Mouse (Mus musculus) retina, adult 2 months (tissue): Measurements from ENCODE around the gene 1700025G04Rik.

Source experiments
- DNase-seq: peaks from one replicate; pipeline ENCODE4 v3.0.0-alpha.2; 2012; ENCODE audit warnings: low read depth, low spot score

1700025G04Rik gene

DNA sequence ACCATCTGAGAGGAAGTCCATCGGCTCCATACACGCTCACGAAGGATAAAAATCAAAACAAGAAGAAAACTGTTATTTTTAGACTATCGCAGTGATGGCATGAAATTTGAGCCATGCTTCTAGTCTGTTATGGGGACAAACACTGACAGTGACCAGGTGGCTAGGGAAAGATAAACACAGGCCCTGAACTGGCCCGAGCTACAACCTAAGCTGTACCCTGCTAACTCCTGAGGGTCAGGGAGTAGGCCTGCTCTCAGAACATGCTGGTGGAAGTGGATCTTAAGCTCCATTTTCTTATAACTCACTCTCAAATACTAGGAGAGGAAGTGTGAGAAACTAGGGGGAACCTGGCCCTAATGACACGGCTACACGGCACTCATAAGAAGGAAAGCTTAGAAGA, 126.7 kb downstream of the 1700025G04Rik start:
- no peak for DNase-seq

DNA sequence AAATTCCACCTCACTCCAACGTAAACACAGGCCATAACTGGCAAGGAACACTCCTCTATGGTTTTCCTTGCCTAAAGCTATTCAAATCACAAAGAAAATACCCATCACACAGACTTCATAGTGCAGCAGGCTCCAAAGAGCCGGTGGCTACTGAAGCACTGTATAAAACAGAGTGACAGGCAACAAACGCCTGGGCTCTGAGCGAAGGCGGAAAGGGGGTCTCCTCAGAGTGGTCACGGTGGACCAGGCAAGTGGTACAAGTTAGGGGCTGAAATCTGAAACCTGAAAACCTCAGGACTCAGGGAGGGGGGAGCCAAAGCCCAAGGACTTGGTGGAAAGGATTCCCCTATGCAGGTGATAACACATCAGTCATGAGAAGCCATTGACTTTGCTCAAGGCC, 127.8 kb downstream of the 1700025G04Rik start:
- DNase-seq: no peak

DNA sequence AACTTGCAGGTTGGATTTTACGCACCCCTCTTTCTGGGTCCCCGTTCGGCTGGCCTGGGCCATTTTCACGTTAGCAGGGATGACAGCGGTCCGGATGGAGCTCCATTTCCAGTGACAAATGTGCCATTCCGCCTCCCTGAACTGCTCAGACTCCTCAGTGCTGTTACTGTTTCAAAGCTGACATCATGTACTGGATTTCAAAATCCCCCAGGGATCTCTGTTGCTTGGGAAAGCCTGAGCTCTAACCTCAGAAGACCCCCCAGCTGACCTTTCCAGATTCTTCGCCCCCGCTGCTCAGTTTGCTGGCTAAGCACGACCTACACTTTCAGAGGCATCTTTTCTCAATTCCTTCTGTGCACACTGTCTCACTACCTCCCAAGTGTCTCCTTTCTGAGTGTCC, 128.7 kb downstream of the 1700025G04Rik start:
- no peak for DNase-seq

DNA sequence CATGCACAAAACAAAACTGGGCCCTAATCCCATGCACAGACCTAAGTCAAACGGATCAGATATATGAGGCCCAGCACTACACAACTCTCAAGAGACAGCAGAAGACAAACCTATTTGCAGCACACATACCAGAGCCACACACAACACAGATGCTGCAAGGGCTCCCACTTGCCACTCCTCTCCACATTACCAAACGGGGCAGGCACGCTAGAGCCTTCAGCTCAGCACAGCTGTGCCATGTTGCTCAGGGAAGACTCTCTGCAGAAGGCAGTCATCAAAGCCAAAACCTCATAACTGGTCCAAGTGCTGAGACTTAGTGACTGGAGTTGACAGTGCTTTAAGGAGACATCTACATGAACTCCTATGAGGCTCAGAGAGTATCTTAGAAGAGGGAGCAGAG, 130.9 kb downstream of the 1700025G04Rik start:
- DNase-seq: no peak

DNA sequence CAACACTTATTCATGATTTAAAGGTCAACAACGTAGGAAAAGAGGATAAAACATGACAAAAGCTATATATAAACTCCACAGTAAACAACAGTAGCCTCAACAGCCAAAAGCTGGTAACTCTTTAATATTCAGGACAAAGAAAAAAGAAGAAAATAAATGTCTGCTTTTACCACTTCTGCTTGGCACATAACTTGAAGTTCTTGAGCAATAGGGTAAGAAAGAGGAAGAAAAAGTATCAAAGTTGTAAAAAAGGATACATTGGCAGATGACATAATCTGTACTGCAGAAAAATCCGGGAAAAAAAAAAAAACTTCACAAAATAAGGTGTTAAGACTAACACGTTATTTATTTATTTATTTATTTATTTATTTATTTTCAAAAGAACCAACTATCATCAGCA, 131.5 kb downstream of the 1700025G04Rik start:
- DNase-seq: no peak

DNA sequence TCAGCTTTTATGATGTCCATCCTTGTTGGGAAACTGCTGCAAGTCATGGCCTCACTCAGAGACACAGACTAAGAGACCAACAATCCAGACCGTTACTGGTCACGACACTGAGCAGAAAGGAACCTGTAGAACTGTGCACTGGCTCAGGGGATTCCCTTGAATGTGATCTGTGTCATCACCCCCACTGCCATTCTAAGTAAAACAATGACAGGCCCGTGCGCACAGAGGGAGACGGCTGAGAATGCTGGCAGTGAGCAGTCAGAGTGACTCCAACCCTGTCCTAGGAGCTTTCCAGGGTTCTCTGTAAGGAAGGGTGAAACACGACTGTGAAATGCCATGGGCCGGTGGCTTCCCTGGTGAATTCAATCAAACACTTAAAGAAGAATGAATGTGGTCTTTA, 132.3 kb downstream of the 1700025G04Rik start:
- no peak for DNase-seq

DNA sequence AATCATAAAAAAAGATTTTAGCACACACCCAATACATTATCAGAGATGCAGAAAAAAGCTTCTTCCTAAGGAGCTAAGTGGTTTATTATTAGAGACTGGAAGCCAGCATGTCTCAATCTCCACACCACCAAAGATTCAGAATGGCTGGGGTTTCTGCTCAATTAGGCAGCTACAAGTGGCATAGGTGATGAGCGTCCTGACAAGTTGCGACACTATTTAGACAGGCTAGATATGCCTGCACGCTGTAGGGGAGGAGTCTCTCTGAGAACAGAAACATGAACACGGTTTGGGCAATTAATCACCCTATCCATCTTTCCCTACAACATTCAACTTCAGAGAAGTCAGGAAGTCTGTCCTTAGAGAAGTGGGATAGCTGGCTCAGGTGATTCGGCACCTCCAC, 134.1 kb downstream of the 1700025G04Rik start:
- DNase-seq: no peak

DNA sequence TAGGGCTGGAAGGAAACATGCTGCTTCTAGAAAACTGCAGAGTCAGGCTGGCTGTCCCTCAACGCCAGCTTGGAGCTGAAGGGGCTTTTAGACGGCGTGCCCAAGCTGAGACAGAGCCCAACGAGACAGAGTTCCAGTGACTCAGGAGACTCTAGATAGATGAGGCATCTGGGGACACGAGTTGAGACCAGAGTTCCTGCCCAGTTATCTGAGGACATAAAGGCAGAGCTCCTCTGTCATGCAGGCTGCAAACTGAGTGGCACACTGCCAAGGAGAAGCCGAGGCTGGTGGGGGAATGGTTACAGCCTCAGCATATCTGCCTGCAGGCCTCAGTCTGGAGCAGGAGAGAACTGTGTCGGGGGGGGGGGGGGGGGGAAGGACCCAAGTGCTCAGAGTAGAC, 136.4 kb downstream of the 1700025G04Rik start:
- DNase-seq: no peak

DNA sequence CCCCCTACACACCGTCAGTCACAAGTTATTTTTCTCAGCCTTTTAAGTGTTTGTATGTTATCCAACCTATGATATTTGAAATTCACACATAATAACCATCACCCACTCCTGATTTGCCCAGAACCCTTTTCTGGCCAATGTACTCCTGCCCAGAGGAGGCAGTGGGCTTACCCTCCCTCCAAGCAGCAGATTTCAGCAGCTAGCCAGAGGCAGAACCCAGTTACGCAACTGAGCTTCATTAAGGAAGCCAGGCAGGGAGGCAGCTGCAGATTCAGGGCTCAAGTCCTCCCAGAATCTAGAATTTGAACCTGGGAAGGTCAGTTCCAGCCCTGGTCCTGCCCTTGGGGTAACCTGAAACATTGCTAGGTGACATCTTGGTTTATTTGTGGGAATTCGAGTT, 141.9 kb downstream of the 1700025G04Rik start:
- DNase-seq: no peak

DNA sequence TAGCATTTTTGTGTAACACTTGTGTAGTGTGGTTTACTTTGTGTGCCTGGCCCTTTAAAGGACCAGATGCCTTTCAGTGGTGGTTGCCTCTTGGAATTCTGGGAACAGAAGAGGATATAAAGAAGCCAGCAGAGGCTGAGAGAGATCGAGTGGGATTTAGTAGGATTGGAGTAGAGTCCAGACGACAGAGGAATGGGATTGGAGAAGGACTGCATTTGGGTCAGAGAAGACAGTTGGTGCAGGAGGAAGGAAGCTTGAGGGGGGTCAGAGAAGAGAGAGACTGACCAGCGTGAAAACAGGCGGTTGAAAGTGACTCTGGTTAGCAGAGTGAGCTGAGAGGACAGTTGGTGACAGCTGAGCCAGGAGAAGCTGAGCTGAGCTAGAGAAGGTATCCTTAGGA, 142.4 kb downstream of the 1700025G04Rik start:
- DNase-seq: no peak

DNA sequence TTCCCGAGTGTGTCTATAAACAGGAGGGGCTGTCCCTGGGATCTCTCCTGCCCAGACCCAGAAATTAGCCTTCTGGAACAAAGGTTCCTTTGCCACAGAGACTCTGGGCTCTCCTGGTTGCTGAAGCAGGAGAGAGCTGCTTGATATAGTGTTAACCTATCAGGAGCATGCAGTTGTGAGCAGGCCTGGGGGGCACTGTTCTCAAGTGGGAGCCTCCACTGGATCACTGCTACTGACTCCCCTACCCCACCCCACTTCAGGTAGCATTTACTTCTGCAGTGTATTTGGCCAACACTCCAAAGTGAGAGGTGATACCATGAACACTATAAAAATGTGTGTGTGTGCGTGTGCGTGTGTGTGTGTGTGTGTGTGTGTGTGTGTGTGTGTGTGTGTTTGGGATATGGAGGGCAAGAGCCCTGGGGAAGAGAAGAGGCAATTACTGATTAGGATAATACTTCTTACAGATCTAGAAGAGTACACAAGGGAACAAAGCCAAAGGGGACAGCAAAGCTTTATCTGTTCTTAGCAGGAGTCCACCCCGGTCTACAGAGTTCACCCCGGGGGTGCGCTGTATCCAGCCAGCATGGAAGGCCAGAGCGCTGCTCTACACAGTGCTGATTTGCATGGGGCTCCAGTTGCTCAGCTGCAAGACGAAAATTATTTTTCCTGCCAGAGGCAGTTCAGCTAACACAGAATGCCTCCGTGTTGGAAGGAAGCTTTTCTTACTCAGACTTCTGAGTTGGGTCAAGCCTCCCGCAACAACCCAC, 145.3 kb downstream of the 1700025G04Rik start:
- DNase-seq: no peak

DNA sequence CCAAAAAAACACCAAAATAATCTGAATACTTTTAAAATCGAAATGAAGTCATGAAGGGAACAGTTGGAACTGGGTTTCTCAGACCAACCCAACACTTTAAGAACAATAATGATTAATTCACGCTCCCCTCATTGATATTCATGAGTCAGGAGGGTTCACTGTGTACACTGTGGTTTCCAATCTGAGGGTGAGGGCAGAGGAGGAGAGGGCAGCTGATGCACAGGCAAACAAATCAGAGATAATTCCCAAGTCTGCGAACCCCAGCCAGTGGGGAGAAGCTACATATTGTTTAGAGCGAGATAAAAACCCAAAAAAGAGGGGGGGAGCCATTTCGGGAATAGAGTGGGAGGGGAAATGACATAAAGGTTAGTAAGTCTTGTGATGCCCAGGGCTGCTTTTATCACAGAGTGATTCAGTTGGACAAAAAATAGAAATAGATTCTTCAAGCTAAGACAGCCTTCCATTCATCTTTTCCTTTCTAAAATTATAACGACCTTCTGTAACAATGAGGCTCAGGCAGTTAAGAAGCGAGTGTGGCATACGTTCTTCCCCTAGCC, 146.2 kb downstream of the 1700025G04Rik start:
- DNase-seq: no peak

DNA sequence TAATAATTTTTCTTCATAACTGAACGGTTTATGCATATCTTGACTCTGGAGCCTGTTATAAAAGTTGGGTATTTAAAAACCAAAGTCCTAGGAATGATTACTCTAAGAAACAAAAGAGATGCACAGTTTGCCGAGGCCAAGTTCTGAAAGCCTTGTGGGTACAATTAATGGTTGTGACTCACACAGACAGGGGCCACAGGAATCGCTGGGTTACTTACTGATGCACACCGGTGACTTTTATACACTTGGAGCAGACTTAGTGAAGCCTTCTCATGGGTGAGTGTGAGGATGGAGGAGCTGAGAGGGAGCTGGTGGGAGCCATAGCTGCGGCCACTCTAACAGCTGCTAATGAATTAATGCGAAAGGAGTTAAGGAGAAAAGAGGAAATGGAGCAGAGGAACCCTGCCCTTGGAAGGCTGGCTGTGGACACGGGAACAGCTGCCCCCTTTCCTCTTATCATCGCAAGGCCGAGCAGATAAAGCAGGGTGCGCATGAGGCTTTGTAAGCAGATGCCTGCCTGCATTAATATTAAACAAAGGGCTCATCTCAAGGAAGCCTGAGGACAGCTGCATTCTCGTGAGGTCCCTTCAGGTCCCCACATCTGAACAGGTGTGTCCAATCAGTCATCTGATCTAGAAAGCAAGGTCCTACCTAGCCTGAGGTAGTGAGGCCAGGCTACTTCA, 146.8 kb downstream of the 1700025G04Rik start:
- no peak for DNase-seq

DNA sequence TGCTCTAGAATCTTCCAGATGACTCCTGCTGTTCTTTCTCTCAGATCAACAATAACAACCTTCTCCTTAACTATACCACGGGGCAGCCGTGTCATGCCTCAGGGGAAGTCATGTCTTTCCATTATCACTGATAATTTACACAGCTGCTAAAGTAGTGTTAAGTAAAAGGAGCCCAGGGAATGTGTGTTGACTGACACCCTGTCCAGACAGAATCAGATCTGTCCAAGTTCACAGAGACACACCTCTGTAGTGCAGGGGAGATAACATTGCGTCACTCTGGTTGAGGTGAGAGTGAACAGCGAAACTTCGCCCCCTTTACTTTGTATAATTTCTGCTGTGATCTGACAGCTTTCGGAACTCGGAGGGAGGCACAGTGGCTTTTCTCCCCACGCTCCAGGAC, 149.9 kb downstream of the 1700025G04Rik start:
- no peak for DNase-seq

DNA sequence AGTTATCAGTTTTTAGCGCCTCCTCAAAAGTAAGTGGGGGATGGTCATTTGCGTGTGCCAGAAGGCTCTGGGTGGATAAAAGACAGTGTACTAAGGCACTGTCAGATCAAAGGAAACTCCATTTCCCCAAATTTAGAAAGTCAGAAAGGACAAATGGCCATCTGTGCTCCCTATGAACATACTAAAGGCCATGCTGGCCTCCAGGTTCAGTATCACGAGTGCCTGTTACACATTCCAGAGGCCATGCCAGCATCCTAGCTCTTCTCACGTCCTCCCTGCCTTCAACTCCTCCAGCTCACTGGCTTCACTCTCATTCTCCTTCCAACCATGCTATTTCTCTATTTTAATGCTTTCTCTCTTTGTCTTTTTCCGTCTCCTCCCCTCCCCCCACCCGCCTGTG, 150.4 kb downstream of the 1700025G04Rik start:
- DNase-seq: no peak

DNA sequence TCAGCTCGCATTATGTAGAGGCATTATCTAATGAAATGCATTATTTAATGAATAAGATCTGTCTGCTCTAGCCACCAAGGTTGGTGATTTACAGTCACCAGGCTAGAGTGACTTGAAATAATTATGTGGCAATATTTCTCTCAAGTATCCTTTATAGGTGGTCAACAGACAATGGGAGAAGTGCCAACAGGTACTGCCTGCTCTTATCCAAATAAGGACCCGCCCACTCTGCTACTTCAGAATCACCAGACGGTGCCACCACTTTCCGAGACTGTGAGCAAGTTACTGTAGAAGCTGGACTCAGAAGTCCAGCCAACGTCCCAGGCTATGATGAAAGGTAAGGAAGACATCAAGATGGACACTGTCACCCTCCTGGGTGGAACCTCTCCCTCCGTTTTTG, 156.3 kb downstream of the 1700025G04Rik start:
- DNase-seq: no peak

DNA sequence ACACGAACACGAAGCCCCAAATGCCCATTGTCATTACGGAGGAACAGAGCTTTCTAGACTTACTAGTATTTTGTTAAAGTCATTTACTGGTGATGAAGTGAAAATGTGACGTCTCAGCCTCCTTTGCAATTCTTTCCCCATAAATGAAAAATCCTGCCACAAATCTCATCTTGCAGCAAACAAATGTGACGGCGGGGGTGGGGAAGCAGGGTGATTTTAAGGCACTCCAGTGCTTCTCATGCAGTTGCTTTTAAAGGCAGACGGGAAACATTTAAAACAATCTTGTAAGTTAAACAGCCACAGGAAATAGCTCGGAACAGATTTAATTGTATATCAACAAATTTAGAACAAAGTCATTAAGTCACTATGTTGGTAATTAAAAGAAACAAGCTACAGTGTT, 163.1 kb downstream of the 1700025G04Rik start:
- no peak for DNase-seq

DNA sequence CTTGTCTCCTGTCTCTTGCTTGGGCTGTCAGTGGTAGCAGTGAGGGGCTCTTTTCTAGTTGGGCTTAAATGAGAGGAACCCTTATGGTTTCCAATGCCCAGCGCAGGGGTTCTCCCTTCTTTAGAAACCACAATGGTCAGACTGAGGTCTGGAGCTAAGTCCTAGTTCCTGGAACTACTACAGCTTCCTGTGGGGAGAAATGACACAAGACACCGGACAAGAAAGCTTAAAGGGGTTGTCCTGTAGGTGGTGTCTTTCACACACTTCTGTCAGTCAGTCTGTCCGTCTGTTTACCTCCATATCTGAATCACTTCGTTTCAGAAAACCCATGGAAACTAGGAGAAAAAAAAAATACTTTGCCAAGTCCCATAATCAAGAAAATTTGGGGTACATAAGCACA, 163.8 kb downstream of the 1700025G04Rik start:
- no peak for DNase-seq

DNA sequence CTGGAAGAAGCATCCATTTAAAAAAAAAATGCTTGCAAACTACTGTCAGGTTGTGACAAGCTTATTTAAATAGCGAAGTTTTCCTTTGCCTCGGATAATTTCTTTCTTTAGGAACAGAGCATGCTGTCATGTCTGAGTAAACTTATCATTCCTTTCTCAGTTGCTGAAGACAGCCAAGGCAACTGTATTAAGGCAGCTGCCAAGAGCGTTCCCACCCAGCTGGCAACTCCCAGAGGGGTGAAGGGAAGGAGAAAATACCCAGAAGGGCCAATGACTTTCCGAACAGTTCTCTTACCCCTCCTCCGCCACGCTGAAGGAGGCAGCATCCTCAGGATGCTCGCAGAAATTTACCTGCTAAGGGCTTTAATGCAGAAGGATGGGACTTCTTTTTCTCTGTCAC, 164.2 kb downstream of the 1700025G04Rik start:
- no peak for DNase-seq

DNA sequence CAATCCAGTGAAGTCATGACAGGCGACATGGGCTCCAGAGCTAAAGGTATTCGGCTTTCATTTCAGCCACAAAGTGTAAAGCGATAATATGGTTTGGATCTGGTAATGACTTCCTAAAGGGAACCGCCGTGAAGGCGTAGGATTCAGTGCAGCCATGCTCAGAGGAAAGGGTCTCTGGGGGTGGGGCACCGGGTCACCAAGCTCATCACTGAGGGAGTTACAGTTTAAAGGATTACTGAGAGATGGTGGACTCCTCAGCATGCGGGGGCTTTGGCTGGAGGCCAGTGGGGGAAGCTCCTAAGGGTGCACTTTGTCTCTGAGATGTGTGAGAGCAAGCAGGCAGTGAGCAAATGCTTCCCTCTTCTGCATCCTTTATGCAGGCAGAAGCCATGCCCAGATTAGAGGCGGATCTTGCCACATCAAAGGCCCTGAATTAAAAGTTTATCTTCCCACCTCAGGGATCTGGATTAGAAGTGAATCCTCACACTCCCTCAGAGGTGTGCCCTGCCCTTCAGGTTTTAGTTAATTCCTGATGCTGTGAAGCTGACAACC, 171.0 kb downstream of the 1700025G04Rik start:
- no peak for DNase-seq

DNA sequence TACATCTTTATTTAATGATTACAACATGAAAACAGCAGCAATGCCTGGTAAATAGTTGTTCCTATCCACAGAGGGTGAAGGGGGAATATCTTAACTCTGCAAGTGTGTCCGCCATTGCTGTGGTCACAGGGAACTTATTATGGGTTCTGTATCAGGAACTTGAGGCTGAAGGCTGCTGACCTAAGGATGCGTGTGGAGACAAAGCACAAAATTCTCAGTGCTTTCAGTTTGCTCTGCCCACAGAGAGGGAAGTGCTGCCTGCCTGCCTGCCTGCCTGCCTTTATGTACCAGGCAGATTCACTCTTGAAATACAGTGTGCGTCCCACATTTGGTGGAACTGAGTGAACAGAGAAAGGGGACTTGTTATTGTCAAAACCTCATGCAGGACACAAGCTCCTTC, 172.2 kb downstream of the 1700025G04Rik start:
- no peak for DNase-seq

DNA sequence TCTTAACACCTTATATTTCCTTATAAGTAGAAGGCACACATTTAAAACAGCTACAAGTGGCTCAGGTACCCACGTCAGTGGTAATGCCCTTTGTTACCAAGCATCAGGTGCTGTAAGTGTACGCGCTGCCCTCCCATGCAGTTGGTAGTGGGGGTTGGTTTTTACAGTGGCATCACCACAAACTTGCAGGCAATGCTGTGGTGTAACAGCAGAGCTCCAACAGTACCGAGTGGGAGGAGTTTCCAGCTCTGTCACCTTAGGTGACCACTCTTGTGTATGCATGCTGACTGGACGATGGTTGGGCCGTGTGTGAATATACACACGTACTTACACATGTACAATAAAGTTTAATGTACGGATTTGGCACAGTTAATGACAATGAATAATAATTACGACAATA, 175.4 kb downstream of the 1700025G04Rik start:
- DNase-seq: no peak

DNA sequence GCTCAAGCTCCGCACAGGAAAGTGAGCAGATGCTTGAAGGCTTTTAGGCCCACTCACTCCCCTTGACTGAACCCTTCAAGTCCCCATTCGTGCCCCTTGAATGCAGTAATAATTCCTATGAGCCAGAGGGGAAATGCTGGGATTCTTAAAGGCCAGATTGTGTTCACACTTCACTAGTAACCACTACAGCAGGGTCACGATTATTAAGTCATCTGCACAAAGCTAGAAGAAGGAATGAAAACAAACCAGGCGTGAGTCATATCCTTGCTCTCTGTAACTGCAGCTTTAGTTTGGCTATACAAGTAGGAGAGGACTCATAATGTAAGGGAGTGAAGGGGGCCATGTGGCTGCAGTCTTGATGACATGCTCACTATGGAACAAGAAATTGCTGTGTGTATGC, 182.9 kb downstream of the 1700025G04Rik start:
- no peak for DNase-seq
